Mouse (Mus musculus) MEL (cell line): ENCODE data around the gene Trpm3.

Source experiments
- CHD1 ChIP-seq: IDR thresholded peaks from 2 replicates; pipeline ENCODE4 v1.6.1; 2012; ENCODE audit warnings: low read depth, mild to moderate bottlenecking, inconsistent platforms, low read length, improper control_type of control experiment
- CHD2 ChIP-seq: IDR thresholded peaks from 2 replicates; pipeline ENCODE4 v1.6.1; 2011; ENCODE audit warnings: low read length, improper control_type of control experiment
- CTCF ChIP-seq, 3 experiments: IDR thresholded peaks in 2 of 3; conservative IDR thresholded peaks in 1 of 3; 2 replicates each; pipeline ENCODE4 v1.5.1; 2011 to 2012; ENCODE audit warnings: low read length in 3 of 3, low read depth in 2 of 3, mild to moderate bottlenecking in 2 of 3, improper control_type of control experiment in 1 of 3, inconsistent platforms in 1 of 3, mixed read lengths in 1 of 3, moderate library complexity in 1 of 3; ENCODE audit not compliant: control insufficient read depth in 1 of 3, insufficient read depth in 1 of 3, poor library complexity in 1 of 3, severe bottlenecking in 1 of 3
- GATA1 ChIP-seq: IDR thresholded peaks from 2 replicates; pipeline ENCODE4 v1.6.1; 2011; ENCODE audit warnings: low read depth, low read length, improper control_type of control experiment
- MAX ChIP-seq: IDR thresholded peaks from 2 replicates; pipeline ENCODE4 v1.6.1; 2011; ENCODE audit warnings: low read length, improper control_type of control experiment
- MEF2A ChIP-seq: IDR thresholded peaks from 2 replicates; pipeline ENCODE4 v1.6.1; 2014; ENCODE audit warnings: low read depth, mild to moderate bottlenecking, inconsistent platforms, low read length, improper control_type of control experiment; ENCODE audit not compliant: poor library complexity, insufficient replicate concordance, severe bottlenecking; ENCODE audit errors: extremely low read depth
- MYC ChIP-seq: IDR thresholded peaks from 2 replicates; pipeline ENCODE4 v1.6.1; 2011; ENCODE audit warnings: low read depth, mild to moderate bottlenecking, low read length, improper control_type of control experiment, moderate library complexity
- POLR2A ChIP-seq, 2 experiments: IDR thresholded peaks; 2 replicates each; pipeline ENCODE4 v1.6.1; 2011 to 2012; ENCODE audit warnings: low read length in 2 of 2, mild to moderate bottlenecking in 2 of 2, control low read depth in 1 of 2, improper control_type of control experiment in 1 of 2, low read depth in 1 of 2, moderate library complexity in 1 of 2; ENCODE audit not compliant: control insufficient read depth in 1 of 2, insufficient read depth in 1 of 2, poor library complexity in 1 of 2
- SMC3 ChIP-seq: IDR thresholded peaks from 2 replicates; pipeline ENCODE4 v1.6.1; 2011; ENCODE audit warnings: low read depth, low read length, improper control_type of control experiment
- TBP ChIP-seq: IDR thresholded peaks from 2 replicates; pipeline ENCODE4 v1.8.0; 2011; ENCODE audit warnings: low read depth, low read length, improper control_type of control experiment
- UBTF ChIP-seq: IDR thresholded peaks from 2 replicates; pipeline ENCODE4 v1.6.1; 2012; ENCODE audit warnings: low read depth, mild to moderate bottlenecking, inconsistent platforms, low read length, improper control_type of control experiment, moderate library complexity, borderline replicate concordance; ENCODE audit not compliant: insufficient read depth
- ZNF384 ChIP-seq: IDR thresholded peaks from 2 replicates; pipeline ENCODE4 v1.6.1; 2012; ENCODE audit warnings: low read depth, mild to moderate bottlenecking, inconsistent platforms, low read length, improper control_type of control experiment

DNA sequence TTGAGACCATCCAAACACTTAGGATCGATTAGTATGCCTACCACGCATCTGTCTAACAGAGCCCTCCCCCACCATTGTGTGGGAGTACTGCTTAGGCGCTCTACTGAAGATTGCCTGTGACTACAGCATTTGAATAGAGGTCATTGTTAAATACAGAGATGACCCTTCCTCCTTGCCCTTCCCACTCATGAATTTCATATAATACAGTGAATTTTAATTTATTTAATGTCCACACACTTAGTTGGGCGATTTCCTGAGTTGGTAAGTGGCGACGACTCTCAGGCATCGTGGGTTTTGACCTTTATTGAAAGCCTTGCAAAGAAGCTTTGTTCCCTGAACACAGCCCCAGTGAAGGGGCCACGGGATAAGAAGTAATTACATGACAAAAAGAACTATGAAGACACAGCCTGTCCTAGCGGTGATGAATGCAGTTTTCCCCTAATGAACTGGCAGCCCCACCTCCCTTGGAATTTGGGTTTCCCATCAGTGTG is 684.7 kb downstream of the Trpm3 start:
- TF ChIP-seq ZNF384 (no peak), CTCF (IDR thresholded peaks at IDR 0.05 in 2 of 3, conservative IDR thresholded peaks at IDR 0.05 in 1 of 3; ENCODE audit: control insufficient read depth in 1 of 3, insufficient read depth in 1 of 3, low read depth in 2 of 3, low read length in 3 of 3, poor library complexity in 1 of 3, severe bottlenecking in 1 of 3) (no peak), MAX (no peak), GATA1 (no peak), POLR2A (IDR thresholded peaks at IDR 0.05; ENCODE audit: control insufficient read depth in 1 of 2, insufficient read depth in 1 of 2, low read depth in 1 of 2, low read length in 2 of 2, poor library complexity in 1 of 2) (no peak), TBP (no peak), CHD1 (no peak), UBTF (no peak), SMC3 (no peak), CHD2 (no peak), MEF2A (no peak), MYC (no peak)
